In the genomic region with DNA sequence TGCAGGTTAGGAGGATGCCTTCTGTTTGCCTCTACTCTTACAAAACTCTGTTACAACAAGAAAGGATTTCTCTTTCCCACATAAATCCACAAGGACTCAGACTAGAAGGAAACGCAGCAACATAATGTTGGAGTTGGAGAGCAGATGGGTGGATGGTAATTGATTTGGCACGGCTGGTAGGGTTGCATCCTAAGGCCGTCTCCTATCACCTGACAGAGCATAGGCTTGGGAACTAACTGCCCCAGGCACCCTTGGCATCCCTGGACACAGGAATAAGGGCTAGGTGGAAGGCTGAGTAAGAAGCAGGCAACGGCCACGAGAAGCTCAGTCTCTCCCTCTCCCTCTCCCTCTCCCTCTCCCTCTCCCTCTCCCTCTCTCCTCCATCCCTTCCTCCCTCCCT, we compare ENCODE assay signal across 17 mouse cellular contexts. TPM values are rescaled to one million over a fixed set of nuclear protein-coding genes. Genes with fewer than 3 reads are reported as not detected.
DNase-seq lines count a peak whose midpoint lies in the region; TF ChIP-seq lines count a peak whose summit lies in the region.
"Had no signal": no experiment of that assay in that cellular context is flagged by ENCODE, and none has a peak within 500 bp of the region (broad histone marks: within the 10 kb centered on the region; RNA-seq: fewer than 3 reads in every experiment).

No protein-coding gene starts in this region.

- H3K36me3 ChIP-seq in heart, embryonic 10.5 days: no peaks in the 10 kb centered on the region
- H3K36me3 ChIP-seq: forebrain, embryonic 10.5 days; limb, embryonic 12.5 days; liver, embryonic 12.5 days; stomach, embryonic 15.5 days had no signal

- no peak for TF ChIP-seq CTCF in layer of hippocampus, adult 2 months (conservative IDR thresholded peaks at IDR 0.05)
- TF ChIP-seq CTCF in brain, embryonic 14.5 days (IDR thresholded peaks at IDR 0.05; ENCODE audit: borderline replicate concordance, extremely low read depth, insufficient read depth, insufficient read length): no peak

- peak overlapping the region; percentile 65; the same call in 1 of the 2 replicates for H3K27ac ChIP-seq in layer of hippocampus, adult 2 months
- H3K27ac ChIP-seq in heart, embryonic 10.5 days: no peak overlapping the region
- H3K27ac ChIP-seq: forebrain, embryonic 10.5 days; gastrocnemius, adult 2 months; limb, embryonic 12.5 days; liver, embryonic 12.5 days; stomach, embryonic 15.5 days had no signal

- TF ChIP-seq POLR2A in brain, embryonic 14.5 days (IDR thresholded peaks at IDR 0.05; ENCODE audit: borderline replicate concordance, extremely low read depth, insufficient read depth, insufficient read length, poor library complexity, severe bottlenecking): no peak

- peaks cover 8% of the 10 kb centered on the region for H3K4me1 ChIP-seq in heart, embryonic 10.5 days
- H3K4me1 ChIP-seq: limb, embryonic 12.5 days; liver, embryonic 12.5 days; stomach, embryonic 15.5 days had no signal

- H3K27me3 ChIP-seq in heart, embryonic 10.5 days (ENCODE audit: insufficient read depth, poor library complexity, severe bottlenecking): peaks cover 11% of the 10 kb centered on the region; the same call in 1 of the 2 replicates
- H3K27me3 ChIP-seq: liver, embryonic 12.5 days; stomach, embryonic 15.5 days had no signal

- no peak for DNase-seq in layer of hippocampus, adult 2 months (ENCODE audit: low spot score in 2 of 2)
- DNase-seq in layer of hippocampus, adult 9-11 months: no peak
- DNase-seq in brain, embryonic 14.5 days (ENCODE audit: low read depth): peak; percentile 30
- DNase-seq in cerebellum, adult 18-20 months: peak; percentile 67 to 78
- peak; percentile 78 for DNase-seq in cerebellum, postnatal 14 days
- DNase-seq in heart, embryonic 10.5 days (ENCODE audit: low spot score): no peak
- DNase-seq in kidney, postnatal 25 days: no peak
- DNase-seq in lung, postnatal 10 days: no peak
- DNase-seq: adrenal gland, postnatal 36 days; gastrocnemius, adult 2 months; kidney, postnatal 4 days; lung, adult 18-20 months; thymus, postnatal 25 days had no signal

- no peaks in the 10 kb centered on the region for H3K9me3 ChIP-seq in heart, embryonic 10.5 days
- H3K9me3 ChIP-seq: forebrain, embryonic 10.5 days; limb, embryonic 12.5 days; liver, embryonic 12.5 days; stomach, embryonic 15.5 days had no signal

- no peak overlapping the region for H3K4me3 ChIP-seq in layer of hippocampus, adult 2 months
- H3K4me3 ChIP-seq in heart, embryonic 10.5 days: no peak overlapping the region
- H3K4me3 ChIP-seq: forebrain, embryonic 10.5 days; gastrocnemius, adult 2 months; limb, embryonic 12.5 days; liver, embryonic 12.5 days; stomach, embryonic 15.5 days had no signal

- WGBS in heart, embryonic 10.5 days: 79% methylated on average over 5 of the region's 5 CpGs

RNA-seq across cellular contexts. Expression of gene Lingo1, which starts 48.2 kb away (rescaled TPM):
- 100 to 1,000 TPM; 249 to 268 TPM for total RNA-seq in layer of hippocampus, adult 2 months (2021)
- 143 and 205 TPM in 2 replicates for polyA plus RNA-seq in brain, embryonic 14.5 days (2012; rRNA removed)
- polyA plus RNA-seq in heart, embryonic 10.5 days (2016; fragmentation: Nextera tagmentation; extraction: Ambion mirVana): 0.92 and 2.3 TPM in 2 replicates

Comparison
In these comparisons a context has a peak if more than half of its experiments do, and no peak if none do; other contexts are left out.
1. DNase-seq: peak in brain, embryonic 14.5 days (single experiment), cerebellum, adult 18-20 months (2 of 2) and cerebellum, postnatal 14 days (2 of 2); none in layer of hippocampus, adult 2 months (0 of 2), layer of hippocampus, adult 9-11 months (single experiment), heart, embryonic 10.5 days (single experiment), kidney, postnatal 25 days (0 of 2) and lung, postnatal 10 days (single experiment).
2. RNA of gene Lingo1, which starts 48.2 kb away (polyA plus RNA-seq): 143 to 205 TPM in brain, embryonic 14.5 days; 0.92 to 2.3 TPM in heart, embryonic 10.5 days; every median in the first group is over 10 times any median in the second.